Mouse (Mus musculus): ENCODE measurements around the gene Podn.

The Podn gene

GRCm38 (mm10) chr4:107966416-107967109, 129.7 kb downstream of the Podn start:
- no peak for DNase-seq (ENCODE audit: low spot score)

Measured in lung, postnatal 25 days (tissue).